Mouse (Mus musculus): ENCODE results near the gene Myo1d. TPM values are rescaled to one million over a fixed set of nuclear protein-coding genes. Genes with fewer than 3 reads are reported as not detected.

Gene Myo1d
- total RNA-seq (2012; rRNA removed) (15.9 and 20.2 TPM in 2 replicates), polyA plus RNA-seq (2012; ENCODE audit: insufficient read depth in 1 of 2, insufficient read length in 2 of 2, low read depth in 1 of 2, low replicate concordance in 2 of 2, missing spikeins in 1 of 2) (10 to 100 TPM; 41.7 to 81.1 TPM)

GRCm38 (mm10) chr11:80779527-80780344 lies at the start of gene Myo1d:
Gene Myo1d, minus strand, starts transcription at chr11:80780025.
- DNase-seq (ENCODE audit: low read depth, low spot score), result peak; percentile 96
- Histone ChIP-seq H3K4me3 (ENCODE audit: control insufficient read depth in 1 of 2, insufficient read depth in 1 of 2, low read depth in 2 of 2, low read length in 2 of 2) (peak within 1 kb of the TSS; percentile 89 to 95), H3K79me2 (ENCODE audit: control insufficient read depth, insufficient read depth, low read length, poor library complexity) (peaks cover 26% of the 10 kb centered on the region), H3K9me3 (replicated peaks; ENCODE audit: insufficient read depth, low read length) (no peaks in the 10 kb centered on the region), H3K9ac (ENCODE audit: control insufficient read depth, low read depth, low read length, poor library complexity, severe bottlenecking) (peak within 1 kb of the TSS; percentile 81), H3K36me3 (ENCODE audit: control insufficient read depth in 1 of 2, insufficient read depth in 2 of 2, low read length in 2 of 2) (peaks cover 0 to 47% of the 10 kb centered on the region in 2 experiments; a peak in 2 of 4 replicates), H3K4me1 (ENCODE audit: control insufficient read depth in 1 of 2, insufficient read depth in 2 of 2, low read length in 2 of 2) (peaks cover 23 to 32% of the 10 kb centered on the region in 2 experiments), H3K27me3 (ENCODE audit: control insufficient read depth in 1 of 2, insufficient read depth in 2 of 2, low read length in 2 of 2) (no peaks in the 10 kb centered on the region), H3K27ac (ENCODE audit: control insufficient read depth, low read depth, low read length) (peak within 1 kb of the TSS; percentile 62)
- TF ChIP-seq POLR2AphosphoS5 (IDR thresholded peaks at IDR 0.05; ENCODE audit: borderline replicate concordance, low read depth, low read length) (no peak), USF2 (IDR thresholded peaks at IDR 0.05; ENCODE audit: borderline replicate concordance in 1 of 2, insufficient read depth in 1 of 2, low read depth in 1 of 2, low read length in 2 of 2) (no peak), MXI1 (IDR thresholded peaks at IDR 0.05; ENCODE audit: low read depth, low read length) (peak; percentile 82), KAT2A (conservative IDR thresholded peaks at IDR 0.05; ENCODE audit: low read depth, low read length) (no peak; the same call in 1 of the 2 replicates), ZKSCAN1 (IDR thresholded peaks at IDR 0.05; ENCODE audit: low read depth, low read length) (no peak), CTCF (IDR thresholded peaks at IDR 0.05 in 2 of 3, conservative IDR thresholded peaks at IDR 0.05 in 1 of 3; ENCODE audit: control insufficient read depth in 1 of 3, insufficient read depth in 1 of 3, low read depth in 2 of 3, low read length in 3 of 3, poor library complexity in 1 of 3, severe bottlenecking in 1 of 3) (peak; percentile 68 to 98 (median 94)), SIN3A (IDR thresholded peaks at IDR 0.05; ENCODE audit: low read length) (peak; percentile 62), NELFE (IDR thresholded peaks at IDR 0.05; ENCODE audit: low read depth, low read length) (peak; percentile 86), ZNF384 (IDR thresholded peaks at IDR 0.05; ENCODE audit: low read depth, low read length) (no peak), MAX (IDR thresholded peaks at IDR 0.05; ENCODE audit: low read length) (peak; percentile 79), RAD21 (IDR thresholded peaks at IDR 0.05; ENCODE audit: low read depth, low read length) (peak; percentile 73), EP300 (IDR thresholded peaks at IDR 0.05; ENCODE audit: low read depth in 1 of 2, low read length in 2 of 2) (peak; percentile 44 to 45; a peak in 2 of 4 replicates), POLR2AphosphoS2 (IDR thresholded peaks at IDR 0.05; ENCODE audit: low read length) (peak; percentile 90), NRF1 (IDR thresholded peaks at IDR 0.05; ENCODE audit: insufficient read depth, low read depth, low read length, poor library complexity, severe bottlenecking) (peak; percentile 80), MYB (IDR thresholded peaks at IDR 0.05; ENCODE audit: low read depth, low read length) (0 out of 2 replicates have a peak, but pooled peaks have one; percentile 13), POLR2A (IDR thresholded peaks at IDR 0.05; ENCODE audit: control insufficient read depth in 1 of 2, insufficient read depth in 1 of 2, low read depth in 1 of 2, low read length in 2 of 2, poor library complexity in 1 of 2) (peak; percentile 67 to 75; a peak in 2 of 4 replicates), ZMIZ1 (IDR thresholded peaks at IDR 0.05; ENCODE audit: low read depth, low read length) (peak; percentile 87), ELF1 (IDR thresholded peaks at IDR 0.05; ENCODE audit: low read depth, low read length) (peak; percentile 29; the same call in 1 of the 2 replicates), GATA1 (IDR thresholded peaks at IDR 0.05; ENCODE audit: low read depth, low read length) (no peak), MAZ (IDR thresholded peaks at IDR 0.05; ENCODE audit: low read depth, low read length) (peak; percentile 88), SMC3 (IDR thresholded peaks at IDR 0.05; ENCODE audit: low read depth, low read length) (peak; percentile 66), MEF2A (IDR thresholded peaks at IDR 0.05; ENCODE audit: extremely low read depth, insufficient replicate concordance, low read depth, low read length, poor library complexity, severe bottlenecking) (no peak), GABPA (IDR thresholded peaks at IDR 0.05; ENCODE audit: low read depth, low read length) (no peak), ZC3H11A (IDR thresholded peaks at IDR 0.05; ENCODE audit: low read depth, low read length) (peak; percentile 52), CHD2 (IDR thresholded peaks at IDR 0.05; ENCODE audit: low read length) (no peak), USF1 (IDR thresholded peaks at IDR 0.05; ENCODE audit: low read depth, low read length) (0 out of 2 replicates have a peak, but pooled peaks have one; percentile 38), CHD1 (IDR thresholded peaks at IDR 0.05; ENCODE audit: low read depth, low read length) (no peak), JUND (IDR thresholded peaks at IDR 0.05; ENCODE audit: low read depth, low read length) (no peak), TCF12 (IDR thresholded peaks at IDR 0.05; ENCODE audit: low read depth, low read length) (peak; percentile 30; the same call in 1 of the 2 replicates), E2F4 (IDR thresholded peaks at IDR 0.05; ENCODE audit: borderline replicate concordance, low read depth, low read length) (peak; percentile 60; the same call in 1 of the 2 replicates), MAFK (IDR thresholded peaks at IDR 0.05; ENCODE audit: borderline replicate concordance, low read depth, low read length) (no peak), MYC (IDR thresholded peaks at IDR 0.05; ENCODE audit: low read depth, low read length) (peak; percentile 73; the same call in 1 of the 2 replicates), RCOR1 (IDR thresholded peaks at IDR 0.05; ENCODE audit: low read depth, low read length) (no peak), TBP (IDR thresholded peaks at IDR 0.05; ENCODE audit: low read depth, low read length) (0 out of 2 replicates have a peak, but pooled peaks have one; percentile 56), ETS1 (IDR thresholded peaks at IDR 0.05; ENCODE audit: low read depth, low read length) (peak; percentile 33; the same call in 1 of the 2 replicates)

All from MEL (cell line).